Mouse (Mus musculus) forebrain, embryonic 12.5 days (tissue): ENCODE measurements around the gene Filip1. TPM values are rescaled to one million over a fixed set of nuclear protein-coding genes. Genes with fewer than 3 reads are reported as not detected.
A peak's percentile ranks its signal among the peaks of the same experiment; 100 is the strongest.

Source experiments
- ATAC-seq: fragments of 200-750 bp; cut with Nextera tagmentation; 2 replicates; pipeline ENCODE4 v1.8.0; 2017; ENCODE audit warnings: moderate TSS enrichment; ENCODE audit not compliant: low FRiP score
- H3K27ac ChIP-seq: fragments of 300-500 bp; sonication (generic); 2 replicates; pipeline ENCODE4 v1.5.1; 2016; ENCODE audit warnings: mild to moderate bottlenecking
- H3K27me3 ChIP-seq: fragments of 300-500 bp; sonication (generic); 2 replicates; pipeline ENCODE4 v1.6.1; 2016; ENCODE audit warnings: mild to moderate bottlenecking
- H3K36me3 ChIP-seq: fragments of 300-500 bp; sonication (generic); replicated peaks from 2 replicates; pipeline ENCODE4 v1.6.1; 2016; ENCODE audit warnings: mild to moderate bottlenecking
- H3K4me1 ChIP-seq: fragments of 300-500 bp; sonication (generic); 2 replicates; pipeline ENCODE4 v1.6.1; 2016
- H3K4me2 ChIP-seq: fragments of 300-500 bp; sonication (generic); 2 replicates; pipeline ENCODE4 v1.6.1; 2016; ENCODE audit warnings: mild to moderate bottlenecking, moderate library complexity
- H3K4me3 ChIP-seq: fragments of 300-500 bp; sonication (generic); replicated peaks from 2 replicates; pipeline ENCODE4 v1.5.1; 2016; ENCODE audit warnings: mild to moderate bottlenecking
- H3K9ac ChIP-seq: fragments of 300-500 bp; sonication (generic); 2 replicates; pipeline ENCODE4 v1.6.1; 2016; ENCODE audit warnings: mild to moderate bottlenecking
- H3K9me3 ChIP-seq: fragments of 300-500 bp; sonication (generic); 2 replicates; pipeline ENCODE4 v1.6.1; 2016
- WGBS: fragments of 180-500 bp; shearing (Covaris S2); methylation state at CpG from one replicate; pipeline ENCODE4 v1.1.7; 2016; 5-methylcytosine and 5-hydroxymethylcytosine counted together
- polyA plus RNA-seq: library from polyadenylated mRNA; unstranded; fragments of >200 nt; fragmentation: Nextera tagmentation; extraction: Ambion mirVana; gene quantifications from 2 replicates; pipeline ENCODE4 v1.2.1, GENCODE M21; 2016

Gene Filip1
- polyA plus RNA-seq, 1 experiment from 2014 or later = 9.5 TPM

DNA sequence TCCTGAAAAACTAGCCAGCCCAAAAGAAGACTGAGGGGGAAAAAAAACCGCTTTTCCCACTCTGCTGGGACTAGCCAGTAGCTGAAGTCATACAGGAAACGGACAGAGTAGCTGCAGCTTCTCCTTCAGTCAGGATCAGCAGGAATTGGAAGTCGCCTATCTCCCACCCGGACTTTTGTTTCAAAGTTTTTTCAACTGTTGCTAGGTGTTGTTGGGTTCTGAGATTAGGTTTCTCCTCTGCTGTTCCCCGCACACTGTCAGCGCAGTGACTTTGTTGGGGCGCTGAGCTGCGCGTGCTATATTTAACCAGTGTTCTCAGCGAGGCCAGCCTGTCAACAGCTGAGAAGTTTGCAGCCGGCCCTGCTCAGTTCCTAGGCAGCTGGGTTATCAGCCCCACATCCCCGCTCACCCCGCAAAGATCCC, 35.1 kb downstream of the Filip1 start:
- ATAC-seq = no peak
- Histone ChIP-seq H3K27ac (no peak overlapping the region), H3K4me2 (peak overlapping the region; percentile 47), H3K27me3 (no peaks in the 10 kb centered on the region), H3K36me3 (no peaks in the 10 kb centered on the region), H3K4me3 (peak overlapping the region; percentile 17; the same call in 1 of the 2 replicates), H3K4me1 (peaks cover 7% of the 10 kb centered on the region), H3K9me3 (no peaks in the 10 kb centered on the region), H3K9ac (0 out of 2 replicates have a peak overlapping the region, but pooled peaks have one; percentile 25)
- WGBS = 11% methylated on average over 13 of the region's 13 CpGs

DNA sequence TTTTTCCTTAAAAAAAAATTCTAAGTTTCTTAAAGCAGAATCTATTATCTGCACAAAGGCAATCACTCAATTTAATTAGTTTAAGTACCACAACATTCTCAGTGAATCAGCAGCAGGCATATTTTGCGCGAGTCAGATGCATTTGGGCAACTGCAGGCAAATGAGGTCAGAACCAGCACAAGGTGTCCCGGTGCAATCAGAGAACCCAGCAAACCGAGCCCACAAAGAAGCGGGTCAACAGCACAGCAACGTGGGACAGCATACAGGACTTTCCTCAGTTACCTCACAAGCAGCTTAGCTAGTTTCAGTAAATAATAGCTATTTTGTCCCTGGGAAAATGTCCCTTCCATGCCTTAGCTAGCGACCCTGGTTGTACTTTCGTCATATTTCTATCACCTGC, 35.9 kb downstream of the Filip1 start:
- no peaks in the 10 kb centered on the region for H3K27me3 ChIP-seq
- no peak overlapping the region for H3K27ac ChIP-seq
- H3K36me3 ChIP-seq = no peaks in the 10 kb centered on the region
- 63% methylated on average over 8 of the region's 8 CpGs for WGBS
- no peak overlapping the region for H3K9ac ChIP-seq
- no peak overlapping the region for H3K4me2 ChIP-seq
- no peak overlapping the region for H3K4me3 ChIP-seq
- no peaks in the 10 kb centered on the region for H3K9me3 ChIP-seq
- ATAC-seq = no peak
- peaks cover 7% of the 10 kb centered on the region for H3K4me1 ChIP-seq

DNA sequence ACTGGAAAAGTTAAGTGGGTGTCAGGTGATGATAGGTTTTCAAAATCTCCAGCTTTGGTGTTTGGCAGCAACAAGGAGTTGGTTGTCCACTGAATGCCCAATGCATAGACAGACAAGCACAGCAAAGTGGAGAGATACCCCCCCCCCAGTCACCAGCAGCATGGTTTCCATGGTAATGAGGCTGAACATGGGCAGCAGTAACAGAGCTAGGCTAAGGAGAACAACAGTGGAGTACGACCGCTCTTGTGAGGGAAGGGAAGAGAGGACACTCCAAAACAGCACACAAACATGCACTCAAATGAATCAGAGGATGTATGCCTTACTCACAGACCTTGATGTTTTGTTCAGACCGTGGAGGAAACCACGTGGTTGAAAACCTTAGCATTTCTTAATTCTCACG, 37.5 kb downstream of the Filip1 start:
- no peak overlapping the region for H3K9ac ChIP-seq
- no peak overlapping the region for H3K4me2 ChIP-seq
- no peaks in the 10 kb centered on the region for H3K36me3 ChIP-seq
- H3K4me3 ChIP-seq = no peak overlapping the region
- peaks cover 7% of the 10 kb centered on the region for H3K4me1 ChIP-seq
- WGBS = 81% methylated on average over 5 of the region's 5 CpGs
- H3K27me3 ChIP-seq = no peaks in the 10 kb centered on the region
- no peak overlapping the region for H3K27ac ChIP-seq
- ATAC-seq = no peak
- H3K9me3 ChIP-seq = no peaks in the 10 kb centered on the region

DNA sequence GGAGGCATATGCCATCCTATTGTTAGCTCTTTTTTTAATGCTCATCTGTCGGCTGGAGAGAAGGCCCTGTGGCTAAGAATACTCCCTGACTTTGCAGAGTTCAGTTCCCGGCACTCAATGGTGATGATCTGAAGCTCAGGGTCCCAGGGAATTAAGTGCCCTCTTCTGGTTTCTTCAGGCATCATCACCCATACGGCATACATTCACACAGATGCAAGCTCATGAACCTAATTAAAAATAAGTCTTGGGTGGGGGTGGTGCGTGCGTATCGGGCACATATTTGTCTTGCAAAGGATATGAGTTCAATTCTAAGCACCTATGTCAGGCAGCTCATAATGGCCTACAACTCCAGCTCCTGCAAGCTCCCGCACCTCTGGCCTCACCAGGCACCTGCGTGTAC, 39.1 kb downstream of the Filip1 start:
- Histone ChIP-seq H3K4me3 (no peak overlapping the region), H3K4me2 (no peak overlapping the region), H3K27ac (no peak overlapping the region), H3K9me3 (no peaks in the 10 kb centered on the region), H3K36me3 (no peaks in the 10 kb centered on the region), H3K27me3 (no peaks in the 10 kb centered on the region), H3K9ac (no peak overlapping the region), H3K4me1 (peaks cover 7% of the 10 kb centered on the region)
- ATAC-seq = no peak
- whole genome bisulfite sequencing = 89% methylated on average over 8 of the region's 8 CpGs

DNA sequence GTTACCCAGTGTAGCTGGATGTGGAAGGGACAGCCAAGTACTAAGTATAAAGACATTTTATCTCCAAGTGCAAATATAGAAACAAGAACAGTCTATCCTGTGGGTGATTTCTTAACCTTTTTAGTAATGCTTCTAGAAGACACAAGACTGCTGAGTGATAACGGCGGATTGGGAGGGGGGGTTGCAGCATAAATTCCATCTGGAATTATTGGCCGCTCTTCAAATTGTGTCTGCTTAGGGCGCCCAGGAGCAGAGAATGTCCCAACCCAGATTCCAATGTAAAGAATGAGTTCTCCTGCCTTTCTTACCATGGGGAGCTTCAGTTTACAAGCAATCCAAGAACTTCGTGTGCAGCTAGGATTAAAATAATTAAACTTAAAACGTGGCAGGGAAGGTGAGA, 39.9 kb downstream of the Filip1 start:
- H3K27me3 ChIP-seq = no peaks in the 10 kb centered on the region
- H3K9ac ChIP-seq = no peak overlapping the region
- no peak overlapping the region for H3K4me2 ChIP-seq
- no peaks in the 10 kb centered on the region for H3K9me3 ChIP-seq
- WGBS = 90% methylated on average over 6 of the region's 6 CpGs
- no peaks in the 10 kb centered on the region for H3K36me3 ChIP-seq
- no peak overlapping the region for H3K27ac ChIP-seq
- peaks cover 5% of the 10 kb centered on the region for H3K4me1 ChIP-seq
- no peak overlapping the region for H3K4me3 ChIP-seq
- no peak for ATAC-seq

DNA sequence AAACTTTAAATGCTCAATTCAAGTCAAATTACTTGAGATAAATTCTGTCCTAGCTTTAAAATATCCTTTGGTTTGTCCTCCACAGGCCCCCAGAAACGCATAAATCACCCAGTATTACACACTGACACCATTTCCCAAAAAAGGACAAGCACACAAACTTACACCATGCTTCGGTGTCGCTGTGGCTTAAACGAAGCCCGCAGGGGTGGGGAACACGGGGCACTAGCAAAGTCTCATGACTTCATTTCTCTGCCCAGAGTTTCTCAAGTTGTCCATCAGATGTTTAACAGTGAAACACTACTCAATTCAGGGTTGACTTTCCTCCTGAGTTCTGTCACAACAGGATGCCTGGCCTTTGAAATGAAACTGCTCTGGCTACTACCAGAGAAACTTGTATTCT, 41.0 kb downstream of the Filip1 start:
- ATAC-seq = no peak
- H3K36me3 ChIP-seq = no peaks in the 10 kb centered on the region
- H3K27me3 ChIP-seq = no peaks in the 10 kb centered on the region
- H3K27ac ChIP-seq = no peak overlapping the region
- H3K9ac ChIP-seq = no peak overlapping the region
- WGBS = 88% methylated on average over 6 of the region's 6 CpGs
- no peak overlapping the region for H3K4me3 ChIP-seq
- no peak overlapping the region for H3K4me2 ChIP-seq
- no peaks in the 10 kb centered on the region for H3K9me3 ChIP-seq
- H3K4me1 ChIP-seq = no peaks in the 10 kb centered on the region

DNA sequence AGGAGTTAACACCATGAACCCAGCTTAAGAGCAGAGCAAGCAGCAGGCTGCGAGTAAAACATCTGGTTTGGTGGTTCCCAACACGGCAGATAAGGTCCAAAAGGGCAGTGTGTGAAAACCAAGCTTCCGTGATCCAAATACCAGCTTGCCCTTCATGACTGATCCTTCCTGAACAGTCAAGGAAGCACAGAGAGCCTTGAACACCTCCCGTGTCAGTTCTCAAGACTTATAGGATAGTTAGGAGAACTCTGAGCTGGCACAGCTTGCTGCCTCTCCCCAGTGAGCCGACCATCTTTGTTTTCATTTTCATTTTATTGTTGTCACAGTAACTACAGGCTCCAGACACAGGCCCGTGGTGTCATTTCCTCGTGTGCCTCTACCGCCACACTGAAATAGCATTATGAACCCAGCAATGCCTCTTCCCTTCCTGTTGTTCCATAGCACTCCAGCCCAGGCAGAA, 42.0 kb downstream of the Filip1 start:
- no peak overlapping the region for H3K4me3 ChIP-seq
- no peak overlapping the region for H3K27ac ChIP-seq
- ATAC-seq = no peak
- no peaks in the 10 kb centered on the region for H3K36me3 ChIP-seq
- no peak overlapping the region for H3K4me2 ChIP-seq
- H3K4me1 ChIP-seq = no peaks in the 10 kb centered on the region
- H3K9me3 ChIP-seq = no peaks in the 10 kb centered on the region
- H3K27me3 ChIP-seq = no peaks in the 10 kb centered on the region
- H3K9ac ChIP-seq = no peak overlapping the region
- WGBS = 84% methylated on average over 8 of the region's 8 CpGs

DNA sequence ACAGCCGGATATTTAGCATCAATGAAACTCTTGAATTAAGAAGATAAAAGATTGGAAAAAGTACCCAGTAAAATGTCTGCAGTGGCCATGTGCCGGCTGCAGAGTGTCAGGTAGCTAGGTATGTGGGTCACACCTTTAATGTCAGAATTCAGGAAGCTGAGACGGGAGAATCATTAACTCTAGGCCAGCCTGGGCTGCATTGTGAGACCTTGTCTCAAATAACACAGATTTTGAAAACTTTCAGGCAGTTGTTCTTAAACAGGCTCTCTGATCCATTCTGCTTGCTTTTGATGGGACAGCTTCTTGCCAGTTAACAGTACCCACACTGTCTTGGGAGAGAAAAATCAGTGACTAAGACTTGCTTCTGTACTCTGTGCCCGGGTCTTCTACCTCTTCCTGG, 43.1 kb downstream of the Filip1 start:
- WGBS = 88% methylated on average over 4 of the region's 4 CpGs
- Histone ChIP-seq H3K9me3 (no peaks in the 10 kb centered on the region), H3K4me2 (no peak overlapping the region), H3K9ac (no peak overlapping the region), H3K36me3 (no peaks in the 10 kb centered on the region), H3K4me1 (no peaks in the 10 kb centered on the region), H3K27ac (no peak overlapping the region), H3K27me3 (no peaks in the 10 kb centered on the region), H3K4me3 (no peak overlapping the region)
- no peak for ATAC-seq

DNA sequence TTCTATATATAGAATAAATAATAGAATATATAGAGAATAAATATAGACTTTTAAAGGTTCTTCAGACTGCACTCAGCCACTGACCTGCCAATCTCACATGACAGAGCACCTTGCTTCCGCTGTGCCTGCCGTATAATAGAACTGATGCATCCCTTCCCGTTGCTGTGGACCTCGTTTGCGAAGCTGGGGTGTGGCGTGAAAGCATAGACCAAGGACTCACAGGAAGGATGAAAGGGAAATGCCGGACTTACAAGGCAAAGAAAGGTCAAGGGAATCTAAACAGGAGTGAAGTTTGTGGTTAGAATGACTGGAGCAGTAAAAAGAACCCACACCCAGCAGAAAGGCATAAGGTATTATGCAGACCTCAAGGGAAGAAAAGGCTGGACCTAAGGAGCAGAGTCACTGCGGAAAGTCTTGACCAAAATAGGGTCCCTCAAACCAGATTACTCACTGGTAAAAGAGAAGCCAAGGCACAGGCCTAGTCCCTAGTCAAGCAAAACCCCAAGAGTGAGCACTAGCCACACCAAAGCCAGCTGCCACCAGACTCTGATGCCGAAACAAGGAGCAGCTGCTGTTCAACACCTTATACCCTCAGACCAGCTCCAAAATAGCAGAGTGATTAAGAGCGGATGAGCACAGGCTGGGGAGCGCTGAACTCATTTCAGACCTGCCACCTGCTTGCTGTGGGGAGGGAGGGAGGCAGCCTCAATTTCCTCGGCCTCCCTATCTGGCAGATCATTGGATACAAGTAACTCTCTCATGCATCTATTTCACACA, 45.8 kb downstream of the Filip1 start:
- H3K4me2 ChIP-seq = no peak overlapping the region
- no peaks in the 10 kb centered on the region for H3K27me3 ChIP-seq
- ATAC-seq = no peak
- H3K9me3 ChIP-seq = no peaks in the 10 kb centered on the region
- H3K9ac ChIP-seq = no peak overlapping the region
- H3K27ac ChIP-seq = no peak overlapping the region
- no peak overlapping the region for H3K4me3 ChIP-seq
- H3K36me3 ChIP-seq = no peaks in the 10 kb centered on the region
- WGBS = 79% methylated on average over 12 of the region's 12 CpGs
- peaks cover 2% of the 10 kb centered on the region; the same call in 1 of the 2 replicates for H3K4me1 ChIP-seq

DNA sequence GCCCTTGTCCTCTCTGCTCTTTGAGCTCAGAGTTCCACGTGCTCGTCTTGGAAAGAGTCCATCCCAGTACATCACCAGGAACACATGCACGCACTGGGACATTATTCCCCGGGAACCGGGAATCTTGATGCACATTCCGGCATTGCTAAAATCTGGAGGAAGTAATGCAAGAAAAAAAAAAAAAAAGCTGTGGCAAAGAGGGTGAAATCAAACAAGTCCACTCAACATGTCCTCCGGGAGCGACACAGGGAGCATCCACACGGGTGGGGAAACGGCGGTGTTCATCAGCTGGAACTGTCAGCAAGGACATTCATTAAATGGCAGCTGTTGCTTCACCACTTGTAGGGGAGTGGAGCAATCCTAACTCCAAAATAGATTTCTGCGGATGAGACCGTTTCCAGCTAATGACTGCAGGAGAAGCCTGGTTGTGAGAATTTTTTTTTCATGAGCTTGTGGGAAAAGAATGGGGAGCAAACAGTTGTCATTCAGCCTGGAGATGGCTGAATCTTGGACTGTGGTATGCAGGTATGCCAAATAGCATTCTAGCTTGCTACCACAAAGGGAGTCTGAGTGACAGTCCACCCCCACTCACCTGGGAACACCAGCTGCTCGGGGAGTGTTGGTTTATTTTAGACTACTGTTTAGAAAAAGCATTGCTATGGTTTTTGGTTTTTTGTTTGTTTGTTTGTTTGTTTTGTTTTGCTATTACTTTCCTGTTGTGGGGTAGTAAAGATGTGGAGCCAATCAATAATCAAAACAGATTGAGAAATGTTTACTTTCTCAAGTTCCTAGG, 46.9 kb downstream of the Filip1 start:
- Histone ChIP-seq H3K27ac (no peak overlapping the region), H3K27me3 (no peaks in the 10 kb centered on the region), H3K9ac (no peak overlapping the region), H3K4me1 (peaks cover 3% of the 10 kb centered on the region; the same call in 1 of the 2 replicates), H3K36me3 (no peaks in the 10 kb centered on the region), H3K4me2 (no peak overlapping the region), H3K9me3 (no peaks in the 10 kb centered on the region), H3K4me3 (no peak overlapping the region)
- no peak for ATAC-seq
- 92% methylated on average over 14 of the region's 14 CpGs for WGBS

DNA sequence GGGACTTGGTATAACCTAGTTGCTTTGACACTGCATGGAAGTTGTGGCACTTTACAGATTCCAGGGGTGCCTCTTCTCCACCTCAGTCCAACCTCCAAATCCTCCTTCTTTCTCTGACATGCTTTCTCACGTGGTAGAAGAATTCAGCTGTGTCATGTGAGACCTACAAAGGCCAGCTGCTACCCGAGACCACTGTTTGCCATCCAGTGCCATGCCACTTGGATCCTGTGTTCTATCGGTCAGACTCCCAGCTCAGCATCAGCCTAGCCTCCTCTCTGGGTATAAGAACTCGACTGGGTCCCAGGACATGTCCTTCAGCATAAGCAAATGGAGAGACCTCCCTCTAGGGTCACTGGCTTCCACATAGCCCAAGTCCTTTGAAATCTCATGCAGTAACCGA, 47.6 kb downstream of the Filip1 start:
- 84% methylated on average over 5 of the region's 5 CpGs for WGBS
- H3K9ac ChIP-seq = no peak overlapping the region
- ATAC-seq = no peak

DNA sequence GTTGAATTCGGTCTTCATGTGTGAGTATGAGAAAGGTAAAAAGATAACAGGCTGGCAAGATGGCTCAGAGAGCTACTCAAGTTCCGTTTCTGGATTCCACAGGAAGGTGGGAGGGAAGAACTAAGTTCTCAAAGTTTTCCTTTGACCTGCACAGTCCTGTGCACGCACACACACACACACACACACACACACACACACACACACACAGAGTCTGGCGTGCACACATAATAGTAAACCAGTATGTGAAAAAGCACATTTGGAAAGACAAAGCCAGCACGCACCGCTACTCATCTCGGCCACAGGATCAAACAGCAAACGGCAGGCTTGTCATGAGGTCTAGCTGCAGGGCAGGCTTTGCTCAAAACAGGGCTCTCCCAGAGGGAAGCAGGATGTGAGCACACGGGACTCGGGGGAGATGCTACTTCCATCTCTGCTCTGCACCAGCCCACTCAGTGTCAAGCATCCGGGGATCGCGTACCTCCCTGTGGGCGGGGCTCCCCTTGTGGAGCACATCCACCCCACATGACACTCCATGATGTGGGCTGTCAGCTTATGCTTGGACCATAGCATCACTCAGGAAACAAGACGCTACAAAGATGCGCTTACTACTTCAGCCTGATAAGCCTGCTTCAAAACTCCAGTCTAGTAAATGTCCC, 50.9 kb downstream of the Filip1 start:
- peak; percentile 89 for ATAC-seq
- peaks cover 3% of the 10 kb centered on the region; the same call in 1 of the 2 replicates for H3K4me1 ChIP-seq
- no peaks in the 10 kb centered on the region for H3K9me3 ChIP-seq
- H3K27ac ChIP-seq = 0 out of 2 replicates have a peak overlapping the region, but pooled peaks have one; percentile 31
- H3K4me2 ChIP-seq = peak overlapping the region; percentile 30; the same call in 1 of the 2 replicates
- H3K36me3 ChIP-seq = no peaks in the 10 kb centered on the region
- H3K9ac ChIP-seq = peak overlapping the region; percentile 12; the same call in 1 of the 2 replicates
- H3K27me3 ChIP-seq = no peaks in the 10 kb centered on the region
- WGBS = 59% methylated on average over 16 of the region's 16 CpGs
- peak overlapping the region; percentile 14; the same call in 1 of the 2 replicates for H3K4me3 ChIP-seq

More for the DNA sequence above, 47.6 kb downstream of the Filip1 start:
- no peak overlapping the region for H3K27ac ChIP-seq
- H3K4me2 ChIP-seq = no peak overlapping the region
- no peak overlapping the region for H3K4me3 ChIP-seq
- H3K9me3 ChIP-seq = no peaks in the 10 kb centered on the region
- H3K27me3 ChIP-seq = no peaks in the 10 kb centered on the region
- no peaks in the 10 kb centered on the region for H3K36me3 ChIP-seq
- peaks cover 3% of the 10 kb centered on the region; the same call in 1 of the 2 replicates for H3K4me1 ChIP-seq
